Mouse (Mus musculus) layer of hippocampus, adult 8-10 months (tissue): ENCODE results near the gene Cemip. TPM values are rescaled to one million over a fixed set of nuclear protein-coding genes. Genes with fewer than 3 reads are reported as not detected.
A peak's percentile ranks its signal among the peaks of the same experiment; 100 is the strongest.

ENCODE experiments used
- DNase-seq, 2 experiments: peaks; one replicate each; pipeline ENCODE4 v3.0.0; 2022; ENCODE audit warnings: low spot score in 2 of 2
- total RNA-seq, 4 experiments: library from RNA; stranded (reverse); gene quantifications; 2 replicates each; pipeline ENCODE4 v1.2.4; 2022

Gene Cemip
- total RNA-seq, 4 experiments from 2014 or later = 17.3 to 23.1 (median 20.9) TPM

DNA sequence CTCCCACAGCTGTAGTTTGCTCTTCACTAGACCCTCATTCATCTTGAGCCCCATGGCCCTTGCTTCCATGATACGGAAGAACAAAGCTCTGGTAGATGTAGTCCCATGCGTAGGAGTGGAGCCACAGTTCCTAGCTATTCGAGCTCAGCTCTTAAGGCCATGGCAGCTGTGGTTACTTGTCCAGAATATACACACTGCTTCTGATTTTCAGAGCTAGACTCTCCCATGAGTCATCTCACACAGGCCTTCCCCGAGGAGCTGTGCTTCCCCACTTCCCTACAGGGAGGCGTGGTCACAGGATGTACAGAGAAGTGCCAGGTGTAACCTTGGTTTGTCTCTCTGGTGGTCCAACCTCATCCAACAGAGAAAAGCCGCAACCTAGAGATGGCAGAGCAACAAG is 111.0 kb downstream of the Cemip start:
- no peak for DNase-seq

DNA sequence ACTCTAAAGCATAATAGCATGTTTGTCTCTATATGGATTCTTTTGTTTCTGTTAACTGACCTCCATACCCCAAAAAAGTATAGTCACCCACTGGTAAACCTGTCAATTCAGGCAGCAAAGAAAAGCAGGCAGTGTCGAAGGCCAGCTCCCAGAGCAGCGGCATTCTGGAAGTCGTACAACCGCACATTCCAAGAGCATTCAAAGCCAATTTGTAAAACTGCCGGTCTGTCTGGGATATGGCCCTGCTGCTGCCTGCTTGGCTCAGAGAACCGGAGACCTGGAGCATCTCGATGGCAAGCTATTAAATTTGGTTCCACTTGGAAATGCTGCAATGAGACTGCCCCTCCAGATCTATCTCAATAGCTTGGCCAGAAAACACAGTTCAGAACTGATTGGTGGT is 113.8 kb downstream of the Cemip start:
- no peak for DNase-seq

DNA sequence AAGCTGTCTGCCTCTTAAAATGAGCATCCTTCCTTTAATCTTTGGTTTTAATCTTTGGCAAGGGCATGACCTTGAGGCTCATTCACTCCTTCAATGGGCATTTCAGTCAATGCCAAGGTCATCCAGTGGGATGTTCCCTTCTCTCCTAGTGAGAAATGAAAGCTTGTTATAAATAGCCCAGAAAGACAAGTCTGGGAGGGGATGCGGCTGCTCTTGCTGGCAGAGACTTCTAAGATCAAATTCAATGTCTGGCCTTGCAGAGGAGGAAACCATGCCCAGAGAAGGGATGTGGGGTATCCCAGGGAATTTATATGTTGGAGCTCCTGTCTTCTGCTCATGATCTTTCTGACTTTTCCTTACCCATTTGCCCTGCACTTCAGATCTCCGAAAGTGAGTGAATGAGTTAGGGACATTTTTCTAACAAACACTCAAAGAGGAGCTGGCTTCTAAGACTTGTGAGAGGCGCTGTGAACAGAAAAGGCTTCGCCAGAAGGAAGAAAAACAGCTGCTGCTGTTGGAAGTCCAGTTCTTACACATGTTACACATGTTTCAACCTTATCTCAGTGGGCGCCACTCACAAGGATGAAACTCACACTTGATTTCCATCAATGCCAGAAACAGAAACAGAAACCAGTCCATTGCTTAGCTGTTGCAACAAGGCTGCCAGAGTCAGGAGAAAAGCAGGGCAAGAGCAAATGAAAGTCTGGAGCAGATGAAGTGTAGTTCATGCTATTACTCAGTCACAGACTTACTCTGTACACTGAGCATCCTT is 120.1 kb downstream of the Cemip start:
- no peak for DNase-seq

DNA sequence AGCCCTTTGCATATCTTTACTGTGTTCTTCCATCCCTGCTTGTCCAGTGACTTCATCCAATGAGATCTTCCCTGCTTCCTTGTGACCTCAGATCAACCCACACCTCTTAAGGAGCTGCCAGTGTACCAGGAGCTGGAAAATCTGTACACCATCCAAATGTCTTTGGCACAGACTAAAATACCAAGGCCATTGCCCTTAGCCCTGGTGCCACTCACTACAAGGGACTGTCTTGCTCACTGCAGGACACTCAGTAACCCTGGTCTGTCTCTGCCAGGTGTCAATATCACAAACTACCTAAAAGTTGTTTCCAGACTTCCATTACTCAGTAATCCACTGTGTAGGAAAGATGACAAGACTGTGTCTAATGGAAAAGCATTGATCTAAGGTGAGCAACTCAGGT is 121.1 kb downstream of the Cemip start:
- no peak for DNase-seq

DNA sequence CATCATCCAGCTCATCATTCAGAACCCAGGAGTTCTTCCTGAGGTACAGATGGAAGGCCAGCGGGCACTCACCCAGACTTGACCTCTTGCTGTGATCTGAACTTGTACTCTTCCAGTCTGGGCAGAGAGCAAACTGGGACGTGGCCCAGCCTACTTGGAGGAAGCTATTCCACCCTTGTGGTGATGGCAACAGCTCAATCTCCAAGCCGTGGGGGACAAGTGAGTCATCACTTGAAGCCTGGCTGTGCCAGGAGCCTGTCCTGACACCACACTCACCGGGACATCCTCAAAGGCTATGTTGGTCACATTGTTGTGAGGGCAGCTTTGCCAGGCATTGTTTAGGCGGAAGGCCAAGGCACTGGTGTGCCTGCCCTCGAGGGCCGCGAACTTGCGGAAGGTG is 133.8 kb downstream of the Cemip start:
- DNase-seq = no peak

DNA sequence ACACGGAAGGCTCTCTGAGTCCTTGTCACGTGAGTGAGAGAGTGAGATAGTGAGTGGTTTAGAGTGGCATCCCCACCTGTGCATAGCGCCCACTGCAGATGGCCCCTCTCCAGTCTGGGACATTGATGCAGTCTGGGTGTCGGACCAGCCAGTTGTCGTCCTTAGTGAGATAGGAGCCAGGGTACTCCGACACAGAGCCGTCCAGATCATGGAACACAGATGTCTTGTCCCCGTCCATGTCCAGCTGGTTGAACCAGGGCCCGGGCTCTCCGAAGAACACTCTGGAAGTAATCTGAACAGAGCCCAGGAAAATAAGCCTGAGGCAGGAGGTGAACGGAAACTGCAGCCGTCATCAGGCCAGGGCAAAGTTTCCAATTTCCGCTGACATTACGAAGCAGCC is 135.0 kb downstream of the Cemip start:
- no peak for DNase-seq

DNA sequence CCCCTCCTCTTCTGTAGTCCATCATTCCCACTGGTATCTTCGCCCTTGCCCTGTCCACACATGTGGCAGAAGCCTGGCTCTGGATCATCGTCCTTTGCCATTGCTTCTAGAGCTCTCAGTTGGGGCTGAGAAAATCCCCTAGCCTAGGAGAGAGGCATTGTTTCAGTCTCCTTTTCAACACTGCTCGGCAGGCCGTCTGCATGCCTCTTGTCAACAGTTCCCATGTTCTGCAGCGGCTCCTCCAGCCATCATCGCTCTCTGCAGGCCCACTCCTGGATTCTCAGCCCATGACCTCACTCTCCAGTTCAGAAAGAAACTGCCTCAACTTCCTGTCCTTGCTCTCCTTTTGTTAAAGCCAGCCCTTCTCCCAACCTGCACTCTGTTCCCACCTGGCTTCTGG is 136.6 kb downstream of the Cemip start:
- no peak for DNase-seq

DNA sequence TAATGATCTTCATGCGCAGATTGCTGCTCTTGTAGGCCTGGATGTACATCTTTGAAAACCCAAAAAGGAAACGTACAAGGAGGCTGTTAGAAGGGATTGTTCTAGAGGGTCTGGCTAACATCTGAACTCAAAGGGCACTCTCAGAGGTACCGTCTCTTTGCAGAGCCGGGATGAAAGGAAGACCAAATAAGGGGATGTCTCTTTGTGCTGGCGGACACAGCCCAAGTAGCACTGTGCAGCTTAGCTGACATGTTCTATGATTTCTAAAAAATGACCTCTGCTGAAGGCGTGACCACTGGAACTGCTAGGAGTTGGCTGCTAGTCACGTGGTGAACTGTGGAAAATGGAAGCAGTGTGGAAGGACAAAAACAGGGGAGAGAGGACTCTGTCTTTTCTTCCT is 137.6 kb downstream of the Cemip start:
- no peak for DNase-seq

DNA sequence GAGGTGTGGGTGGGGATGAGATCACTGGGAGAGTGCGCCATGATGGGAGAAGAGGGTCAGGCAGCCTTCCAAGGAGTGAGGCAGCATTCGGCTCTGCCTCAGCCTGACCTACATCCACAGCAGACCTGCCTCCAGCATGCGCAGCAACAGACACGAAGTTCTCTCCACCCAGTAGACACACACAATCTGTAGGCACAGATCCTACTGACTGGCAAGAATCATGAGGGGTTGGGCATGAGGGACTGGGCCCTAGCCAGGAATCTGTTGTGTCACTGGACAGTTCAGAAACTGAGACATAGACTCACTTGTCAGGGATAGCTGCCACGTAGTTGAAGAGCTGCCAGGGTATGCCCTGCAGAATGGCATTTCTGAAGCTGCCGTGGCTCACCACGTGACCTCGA is 144.6 kb downstream of the Cemip start:
- peak; percentile 36 to 37 for DNase-seq

DNA sequence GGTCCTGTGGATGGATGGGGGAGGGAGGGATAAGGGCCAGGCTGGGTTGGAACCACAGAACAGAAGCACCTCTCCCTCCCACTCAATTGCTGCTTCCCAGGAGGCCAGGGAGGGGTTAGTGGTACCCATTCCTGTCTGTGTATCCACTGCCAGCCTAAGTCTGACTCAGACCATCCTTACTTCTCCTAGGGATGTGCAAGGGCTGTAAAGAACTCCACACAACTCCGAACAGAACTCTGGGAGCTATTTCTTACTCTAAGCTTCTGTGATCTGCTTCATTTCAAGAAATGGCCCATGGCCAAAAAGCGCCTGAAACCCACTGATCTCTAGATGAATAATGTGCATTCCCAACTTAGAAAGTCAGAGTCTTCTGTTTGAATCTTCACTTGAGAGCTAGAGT is 146.2 kb downstream of the Cemip start:
- no peak for DNase-seq

DNA sequence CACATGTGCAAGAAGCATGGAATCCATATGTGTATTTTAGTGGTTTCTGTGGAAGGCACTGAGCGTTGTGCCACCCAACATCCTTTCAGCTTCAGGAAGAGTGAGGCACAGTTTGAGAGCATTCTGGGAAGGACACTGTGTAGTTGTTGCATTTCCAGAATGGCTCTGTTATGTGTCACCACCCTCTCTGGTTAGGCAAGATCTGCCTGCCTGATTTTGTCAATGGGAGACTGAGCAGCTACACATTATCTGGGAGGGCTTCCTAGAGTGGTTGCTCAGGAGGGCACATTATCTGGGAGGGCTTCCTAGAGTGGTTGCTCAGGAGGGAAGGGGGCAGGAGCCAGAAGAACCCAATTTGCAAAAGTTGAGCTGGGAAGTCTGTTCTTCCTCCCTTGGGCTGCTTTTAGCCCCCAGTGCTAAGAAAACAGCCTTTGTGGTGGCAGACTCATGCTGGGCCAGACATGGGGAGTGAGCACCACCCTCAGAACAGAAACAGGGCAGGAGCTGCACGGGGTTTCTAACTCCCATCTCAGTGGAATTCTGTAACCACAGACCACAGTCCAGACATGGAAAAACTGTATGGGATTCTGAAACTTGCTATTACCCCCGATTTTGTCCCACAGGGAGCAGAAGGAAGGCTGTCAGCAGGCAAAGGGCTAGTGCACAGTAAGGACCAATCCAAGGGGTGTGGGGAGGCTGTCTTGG is 147.1 kb downstream of the Cemip start:
- no peak for DNase-seq

DNA sequence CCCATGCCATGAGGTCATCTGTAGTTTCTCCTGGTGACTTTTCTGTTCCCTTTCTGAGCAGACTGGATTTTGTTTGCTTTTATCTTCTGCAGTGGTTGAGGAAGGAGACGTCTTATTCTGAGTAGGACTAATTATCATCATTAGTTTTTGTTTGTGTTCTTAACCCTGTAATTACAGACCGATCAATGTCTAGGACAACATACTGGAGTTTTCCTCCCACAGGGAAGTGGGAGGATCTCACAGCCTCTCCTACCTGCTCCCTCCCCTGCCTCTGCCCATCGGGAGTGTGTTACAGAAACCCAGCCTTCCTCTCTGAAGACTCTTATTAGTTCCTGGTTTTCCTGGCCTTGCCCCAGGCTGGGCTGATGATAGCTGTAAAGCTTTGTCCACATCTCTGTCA is 164.7 kb downstream of the Cemip start:
- no peak for DNase-seq

DNA sequence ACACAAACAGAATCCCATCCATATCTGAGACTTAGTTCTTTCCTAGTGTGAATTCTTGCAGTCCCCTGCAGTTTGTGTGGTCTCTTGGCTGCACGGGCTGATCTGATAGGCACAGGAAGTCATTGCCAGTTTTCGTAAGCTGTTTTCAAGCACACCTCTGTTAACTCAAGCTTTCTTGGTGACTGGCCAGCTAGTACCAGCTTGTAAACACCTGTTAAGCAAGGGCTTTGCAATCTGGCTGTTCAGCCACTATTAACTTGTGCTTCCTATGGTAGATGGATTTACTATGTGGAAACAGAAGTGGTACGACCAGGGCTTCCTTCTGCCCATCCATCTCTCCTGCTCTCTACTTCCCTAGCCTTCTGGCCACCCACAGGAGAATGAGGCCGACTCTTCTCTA is 166.1 kb downstream of the Cemip start:
- no peak for DNase-seq

DNA sequence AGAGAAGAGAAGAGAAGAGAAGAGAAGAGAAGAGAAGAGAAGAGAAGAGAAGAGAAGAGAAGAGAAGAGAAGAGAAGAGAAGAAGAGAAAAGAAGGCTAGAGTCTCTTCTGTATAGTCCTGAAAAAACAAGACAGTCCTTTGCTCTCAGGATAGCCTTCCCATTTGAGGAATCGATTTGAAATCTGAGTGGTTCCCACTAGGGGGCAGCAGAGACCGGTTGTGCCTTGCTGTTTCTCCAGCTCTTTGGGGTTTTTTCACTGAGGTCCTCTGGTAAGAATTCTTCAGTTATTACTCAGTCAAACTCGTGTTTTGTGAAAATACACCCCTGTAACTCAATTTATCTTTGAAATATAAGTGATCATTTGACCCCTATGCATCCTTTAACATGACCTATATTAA is 171.7 kb downstream of the Cemip start:
- DNase-seq = peak; percentile 66 to 85

DNA sequence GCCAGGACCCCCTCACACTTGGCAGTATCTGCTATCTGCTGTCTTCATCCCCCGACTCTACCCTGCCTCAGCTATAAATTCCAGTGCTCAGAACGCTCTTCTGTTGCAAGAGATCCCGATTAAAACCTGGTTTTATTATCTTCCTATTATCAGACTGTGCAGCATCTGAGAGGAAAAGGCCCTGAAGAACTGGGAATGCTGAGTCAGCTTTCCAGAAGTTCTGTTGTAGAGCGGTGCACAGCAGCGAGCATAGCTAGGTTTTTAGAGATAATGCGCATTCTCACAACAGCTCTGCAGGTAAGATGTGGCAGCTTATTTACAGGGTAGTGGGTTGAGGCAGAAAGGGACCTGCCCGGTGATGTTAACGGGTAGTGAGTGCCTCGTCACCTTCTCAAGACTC is 172.3 kb downstream of the Cemip start:
- no peak for DNase-seq

DNA sequence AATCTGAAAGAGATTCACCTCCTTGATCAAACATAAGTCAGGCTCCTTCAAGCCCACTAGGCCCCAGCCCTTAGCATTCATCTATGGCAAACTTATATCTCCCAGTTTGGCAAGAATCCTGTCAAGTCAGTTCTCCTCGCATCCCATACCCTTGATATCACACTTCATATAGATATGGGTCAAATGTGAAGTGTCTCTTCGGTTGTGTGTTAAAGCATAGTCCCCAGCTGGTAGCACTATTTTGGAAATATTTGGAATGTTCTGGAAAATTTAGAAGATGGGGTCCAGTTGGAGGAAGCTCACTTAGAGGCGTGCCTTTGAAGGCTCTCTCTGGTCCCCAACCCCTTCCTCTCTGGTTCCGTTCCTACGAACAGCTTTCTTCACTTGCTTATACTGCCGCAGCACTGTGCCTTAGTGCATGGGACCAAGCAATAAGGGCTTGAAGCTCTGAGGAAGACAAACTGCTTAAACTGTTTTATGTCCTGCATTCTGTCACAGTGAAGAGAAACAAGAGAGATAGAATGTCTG is 172.8 kb downstream of the Cemip start:
- no peak for DNase-seq

DNA sequence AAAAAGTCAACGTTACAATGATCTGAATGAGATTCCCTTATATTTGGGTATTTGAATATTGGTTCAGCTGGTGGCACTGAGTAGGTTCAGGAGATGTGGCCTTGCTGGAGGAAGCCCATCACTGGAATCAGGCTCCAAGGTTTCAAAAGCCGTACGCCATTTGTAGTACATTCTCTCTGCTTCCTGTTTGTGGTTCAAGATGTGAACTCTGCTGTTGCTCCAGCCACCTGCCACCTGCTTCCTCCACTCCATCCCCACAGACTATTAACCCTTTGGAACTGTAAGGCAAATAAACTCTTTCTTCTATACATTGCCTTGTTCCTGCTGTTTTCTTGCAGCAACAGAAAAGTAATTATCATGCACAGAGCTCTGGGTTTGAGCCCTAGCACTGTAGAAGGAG is 174.4 kb downstream of the Cemip start:
- no peak for DNase-seq

DNA sequence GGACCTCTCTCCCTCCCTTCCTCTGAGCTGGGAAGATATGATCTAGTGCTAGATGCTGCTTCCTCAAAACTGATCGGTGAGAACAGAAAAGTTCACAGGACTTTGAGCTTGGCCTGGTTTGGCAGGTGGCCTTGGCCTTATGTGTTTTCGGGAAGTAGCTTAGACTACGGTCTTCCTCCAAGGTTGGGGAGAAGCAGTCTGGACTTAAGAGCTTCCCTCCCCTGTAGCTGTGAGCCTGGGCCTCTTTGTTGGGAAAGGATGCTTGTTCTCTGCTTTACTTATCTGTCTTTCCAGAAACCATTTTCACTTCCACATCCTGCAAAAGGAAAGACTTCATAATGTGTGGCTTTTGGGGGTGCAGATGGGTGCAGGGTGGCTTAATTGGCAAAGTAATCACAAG is 181.5 kb downstream of the Cemip start:
- DNase-seq = no peak

DNA sequence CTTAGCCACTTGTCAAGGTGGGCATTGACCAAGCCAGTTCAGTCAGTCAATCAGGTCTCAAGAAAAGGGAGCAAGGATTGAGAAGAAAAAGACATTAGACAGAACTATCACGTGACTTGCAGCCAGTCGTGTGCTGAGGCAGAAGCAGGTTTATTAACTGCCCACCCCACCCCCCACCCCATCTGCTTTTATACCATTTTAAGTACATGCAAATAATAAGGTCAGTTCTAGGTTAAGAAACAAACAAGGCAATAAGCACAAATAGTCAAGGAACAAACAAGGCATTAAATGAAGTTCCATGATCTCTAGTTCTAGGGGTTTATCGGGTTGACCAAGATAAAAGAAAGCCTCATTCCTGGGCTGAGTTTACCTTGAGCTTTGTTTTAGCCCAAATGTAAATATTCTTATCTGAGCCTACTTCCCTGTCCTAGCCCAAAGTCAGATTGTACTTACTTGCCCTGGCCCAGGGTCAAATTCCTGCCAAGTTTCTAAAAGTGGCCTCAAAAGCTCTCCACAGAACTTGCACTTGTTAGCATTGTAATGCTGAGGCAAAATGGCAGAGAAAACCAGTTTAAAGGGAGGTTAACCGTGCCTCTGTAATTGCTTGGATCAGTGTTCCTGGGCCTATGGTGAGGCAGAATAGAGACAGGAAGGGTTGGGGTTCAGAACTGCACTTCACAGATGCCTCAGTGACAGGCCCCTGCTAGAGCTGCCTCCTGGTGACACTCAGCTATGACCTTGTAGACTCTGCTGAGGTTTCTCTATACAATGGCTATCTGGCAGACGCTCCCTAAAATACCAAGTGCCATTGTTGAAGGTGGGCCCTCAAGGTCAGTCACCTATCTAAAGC is 183.8 kb downstream of the Cemip start:
- no peak for DNase-seq

DNA sequence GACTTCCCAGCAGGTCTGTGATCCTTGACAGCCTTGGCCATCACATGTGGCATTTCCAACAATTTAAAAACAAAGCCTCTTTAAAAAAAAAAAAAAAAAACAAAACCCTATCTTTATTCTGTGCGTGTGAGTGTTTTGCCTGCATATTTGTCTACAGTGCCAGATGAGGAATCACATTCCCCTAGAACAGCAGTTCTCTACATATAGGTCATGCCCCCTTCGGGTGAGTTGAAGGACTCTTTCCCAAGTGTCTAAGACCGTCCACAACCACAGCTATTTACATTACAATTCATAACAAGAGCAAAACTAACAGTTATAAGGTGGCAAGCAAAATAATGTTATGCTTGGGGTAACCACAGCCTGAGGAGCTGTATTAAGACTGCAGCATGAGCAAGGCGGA is 184.9 kb downstream of the Cemip start:
- no peak for DNase-seq

DNA sequence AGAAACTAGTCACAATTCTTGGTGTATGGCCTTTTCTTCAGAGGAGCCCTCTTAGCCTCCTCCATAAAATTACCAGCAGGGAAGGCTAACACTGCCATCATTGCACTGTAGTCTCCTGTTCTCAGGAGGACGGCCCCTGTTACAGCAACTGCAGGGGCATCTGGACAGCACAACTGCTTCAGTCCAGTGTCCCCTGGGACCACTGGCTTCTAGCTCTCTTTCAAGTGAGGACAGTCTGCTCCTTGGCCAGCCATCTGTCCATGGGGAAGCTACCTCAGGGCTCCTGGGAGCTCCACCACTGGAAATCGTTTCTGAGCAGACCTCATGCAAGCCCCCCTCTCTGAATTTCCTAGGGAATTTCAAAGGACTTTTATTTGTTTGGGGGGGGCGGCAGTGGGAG is 185.8 kb downstream of the Cemip start:
- DNase-seq = no peak

DNA sequence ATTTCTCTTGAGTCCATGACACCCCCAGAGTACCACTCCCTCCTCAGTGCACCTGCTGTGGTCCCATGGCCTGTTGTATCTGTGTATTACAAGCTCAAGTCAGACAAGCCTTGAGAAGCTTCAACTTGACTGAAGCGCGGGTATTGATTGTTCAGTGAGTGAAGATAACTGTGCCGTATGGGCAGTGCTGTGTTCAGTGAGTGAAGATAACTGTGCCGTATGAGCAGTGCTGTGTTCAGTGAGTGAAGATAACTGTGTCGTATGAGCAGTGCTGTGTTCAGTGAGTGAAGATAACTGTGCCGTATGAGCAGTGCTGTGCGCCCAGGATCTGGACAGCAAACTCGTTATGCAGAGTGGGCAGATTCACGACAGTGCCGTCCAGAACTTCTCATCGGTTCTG is 188.0 kb downstream of the Cemip start:
- no peak for DNase-seq
